Mouse (Mus musculus) E14TG2a.4 (cell line): ENCODE measurements around the gene Mageb16.

Experiments used
- CTCF ChIP-seq: conservative IDR thresholded peaks from 2 replicates; pipeline ENCODE4 v1.5.1; 2014; ENCODE audit warnings: low read length
- NANOG ChIP-seq: IDR thresholded peaks from 2 replicates; pipeline ENCODE4 v1.6.1; 2014; ENCODE audit warnings: borderline replicate concordance, low read length, mixed read lengths

GRCm38 (mm10) chrX:79606462-79606861 is 64.8 kb downstream of the Mageb16 start:
- TF ChIP-seq CTCF (no peak), NANOG (peak; percentile 35; the same call in 1 of the 2 replicates)
